ENCODE assay signal across 15 mouse cellular contexts in the genomic region with DNA sequence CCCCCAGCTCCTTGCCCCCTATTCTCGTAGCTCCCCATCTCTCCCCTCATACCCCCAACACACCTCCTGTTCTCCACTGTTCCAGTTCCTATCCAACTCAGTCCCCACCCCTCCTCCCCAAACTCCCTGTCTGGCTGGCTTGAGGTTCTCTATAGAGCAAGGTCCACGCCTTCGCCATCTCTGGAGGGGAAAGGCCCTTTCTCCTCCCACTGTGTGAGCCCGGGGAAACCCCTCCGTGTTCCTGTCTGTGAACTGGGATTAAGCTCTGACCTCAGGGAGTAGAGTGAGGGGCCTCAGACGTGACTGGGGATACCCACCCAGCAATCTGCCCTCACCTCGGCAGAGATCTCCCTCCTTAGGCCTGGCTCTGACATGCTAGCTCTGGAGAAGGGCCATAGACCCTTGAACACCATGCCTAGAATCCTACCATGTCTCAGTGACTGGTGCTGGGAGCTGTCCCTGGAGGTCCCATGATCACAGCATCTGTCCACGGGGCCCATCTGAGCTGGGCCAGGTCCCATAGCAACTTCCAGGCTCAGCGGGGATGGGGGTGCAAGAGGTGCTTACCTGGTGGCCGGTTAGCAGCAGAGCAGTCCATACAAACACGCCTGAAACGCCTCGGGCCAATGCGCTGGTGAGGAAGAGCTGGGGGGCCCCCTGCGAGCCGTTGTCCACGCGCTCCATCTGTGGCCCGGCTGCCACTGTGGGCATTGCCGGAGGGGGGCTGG. TPM values are rescaled to one million over a fixed set of nuclear protein-coding genes. Genes with fewer than 3 reads are reported as not detected.
DNase-seq lines count a peak whose midpoint lies in the region; ATAC-seq and TF ChIP-seq lines count a peak whose summit lies in the region.
"Had no signal": no experiment of that assay in that cellular context is flagged by ENCODE, and none has a peak within 500 bp of the region (broad histone marks: within the 10 kb centered on the region; RNA-seq: fewer than 3 reads in every experiment).

No protein-coding gene starts in this region.

- 71% methylated on average over 20 of the region's 20 CpGs for WGBS in hindbrain, embryonic 10.5 days
- WGBS in hindbrain, embryonic 12.5 days: 72% methylated on average over 20 of the region's 20 CpGs
- WGBS in liver, embryonic 14.5 days (ENCODE audit: insufficient replicate concordance): 66% methylated on average over 20 of the region's 20 CpGs

- H3K9me3 ChIP-seq in hindbrain, embryonic 10.5 days: no peaks in the 10 kb centered on the region
- no peaks in the 10 kb centered on the region for H3K9me3 ChIP-seq in hindbrain, embryonic 12.5 days (replicated peaks)
- H3K9me3 ChIP-seq in liver, embryonic 14.5 days (ENCODE audit: control insufficient read depth, low read length): no peaks in the 10 kb centered on the region; the same call in 1 of the 2 replicates
- H3K9me3 ChIP-seq: embryonic facial prominence, embryonic 13.5 days; kidney, embryonic 15.5 days; neural tube, embryonic 12.5 days had no signal

- no peak for DNase-seq in hindbrain, embryonic 10.5 days (ENCODE audit: low spot score)
- no peak for DNase-seq in testis, postnatal 14 days (ENCODE audit: low spot score)
- DNase-seq in liver, embryonic 14.5 days (ENCODE audit: low read depth in 3 of 3, low spot score in 3 of 3): no peak
- DNase-seq in thymus, postnatal 25 days: no peak
- DNase-seq in frontal cortex, postnatal 25 days (ENCODE audit: low spot score in 2 of 2): no peak
- DNase-seq: cerebellum, adult 11 months; thymus, adult 18-20 months had no signal

- no peak overlapping the region for H3K4me3 ChIP-seq in hindbrain, embryonic 10.5 days
- no peak overlapping the region for H3K4me3 ChIP-seq in hindbrain, embryonic 12.5 days
- peak overlapping the region; percentile 51 for H3K4me3 ChIP-seq in testis, adult 2 months (ENCODE audit: control insufficient read depth, low read depth, low read length)
- H3K4me3 ChIP-seq in liver, embryonic 14.5 days (ENCODE audit: insufficient read depth in 1 of 2, low read depth in 2 of 2, low read length in 2 of 2): no peak overlapping the region
- H3K4me3 ChIP-seq: embryonic facial prominence, embryonic 13.5 days; forebrain, embryonic 13.5 days; neural tube, embryonic 12.5 days had no signal

- H3K4me1 ChIP-seq in hindbrain, embryonic 10.5 days (replicated peaks): peaks cover 13% of the 10 kb centered on the region
- H3K4me1 ChIP-seq in hindbrain, embryonic 12.5 days: no peaks in the 10 kb centered on the region
- peaks cover 5% of the 10 kb centered on the region for H3K4me1 ChIP-seq in testis, adult 2 months (ENCODE audit: control insufficient read depth, insufficient read depth, low read length)
- H3K4me1 ChIP-seq in liver, embryonic 14.5 days (replicated peaks; ENCODE audit: control insufficient read depth in 2 of 2, insufficient read depth in 2 of 2, low read length in 1 of 2): peaks cover 17 to 40% of the 10 kb centered on the region in 2 experiments
- H3K4me1 ChIP-seq: embryonic facial prominence, embryonic 13.5 days; forebrain, embryonic 13.5 days had no signal

- H3K9ac ChIP-seq in hindbrain, embryonic 12.5 days: no peak overlapping the region
- H3K9ac ChIP-seq in liver, embryonic 14.5 days (replicated peaks): no peak overlapping the region
- H3K9ac ChIP-seq: embryonic facial prominence, embryonic 13.5 days; forebrain, embryonic 13.5 days; hindbrain, embryonic 14.5 days; kidney, embryonic 15.5 days; neural tube, embryonic 12.5 days had no signal

- H3K36me3 ChIP-seq in hindbrain, embryonic 10.5 days: no peaks in the 10 kb centered on the region
- no peaks in the 10 kb centered on the region for H3K36me3 ChIP-seq in hindbrain, embryonic 12.5 days
- H3K36me3 ChIP-seq in testis, adult 2 months (ENCODE audit: control insufficient read depth, insufficient read depth, low read length): no peaks in the 10 kb centered on the region
- no peaks in the 10 kb centered on the region for H3K36me3 ChIP-seq in liver, embryonic 14.5 days (replicated peaks; ENCODE audit: control insufficient read depth, insufficient read depth, low read depth)
- H3K36me3 ChIP-seq: embryonic facial prominence, embryonic 13.5 days; kidney, embryonic 15.5 days; neural tube, embryonic 12.5 days had no signal

- no peak for TF ChIP-seq CTCF in testis, adult 2 months (IDR thresholded peaks at IDR 0.05; ENCODE audit: control insufficient read depth, insufficient read depth, insufficient replicate concordance, low read depth, low read length)
- TF ChIP-seq CTCF in liver, embryonic 14.5 days (IDR thresholded peaks at IDR 0.05; ENCODE audit: low read depth): no peak

- H3K27me3 ChIP-seq in hindbrain, embryonic 10.5 days (ENCODE audit: insufficient read depth, poor library complexity, severe bottlenecking): peaks cover 38% of the 10 kb centered on the region
- H3K27me3 ChIP-seq in hindbrain, embryonic 12.5 days: peaks cover 54% of the 10 kb centered on the region
- H3K27me3 ChIP-seq in testis, adult 2 months (ENCODE audit: control insufficient read depth, insufficient read depth, low read length): no peaks in the 10 kb centered on the region
- H3K27me3 ChIP-seq in liver, embryonic 14.5 days (ENCODE audit: control insufficient read depth, insufficient read depth, low read length): peaks cover 3% of the 10 kb centered on the region; the same call in 1 of the 2 replicates

- ATAC-seq in hindbrain, embryonic 12.5 days (ENCODE audit: low FRiP score): no peak
- no peak for ATAC-seq in liver, embryonic 14.5 days (ENCODE audit: insufficient read depth)
- ATAC-seq: forebrain, embryonic 13.5 days; midbrain, embryonic 16.5 days had no signal

- no peak for TF ChIP-seq POLR2A in testis, adult 2 months (IDR thresholded peaks at IDR 0.05; ENCODE audit: control insufficient read depth, low read depth, low read length)

- H3K4me2 ChIP-seq in hindbrain, embryonic 12.5 days (replicated peaks): no peak overlapping the region
- H3K4me2 ChIP-seq in liver, embryonic 14.5 days (ENCODE audit: low read depth): 0 out of 2 replicates have a peak overlapping the region, but pooled peaks have one; percentile 8
- H3K4me2 ChIP-seq: forebrain, embryonic 13.5 days; hindbrain, embryonic 14.5 days; neural tube, embryonic 12.5 days had no signal

- TF ChIP-seq EP300 in liver, embryonic 14.5 days (IDR thresholded peaks at IDR 0.05; ENCODE audit: low read depth): no peak

- 0 out of 2 replicates have a peak overlapping the region, but pooled peaks have one; percentile 46 for H3K27ac ChIP-seq in hindbrain, embryonic 10.5 days
- no peak overlapping the region for H3K27ac ChIP-seq in hindbrain, embryonic 12.5 days
- H3K27ac ChIP-seq in testis, adult 2 months (ENCODE audit: control insufficient read depth, insufficient read depth, low read depth, low read length): peak overlapping the region; percentile 56
- H3K27ac ChIP-seq in liver, embryonic 14.5 days: no peak overlapping the region
- H3K27ac ChIP-seq: embryonic facial prominence, embryonic 13.5 days; forebrain, embryonic 13.5 days; hindbrain, embryonic 14.5 days; kidney, embryonic 15.5 days; neural tube, embryonic 12.5 days had no signal

RNA-seq across cellular contexts. Expression of a gene that starts 7.2 kb away (rescaled TPM):
- polyA plus RNA-seq in hindbrain, embryonic 10.5 days (2016; fragmentation: Nextera tagmentation; extraction: Ambion mirVana): 1.5 and 1.8 TPM in 2 replicates
- polyA plus RNA-seq in hindbrain, embryonic 12.5 days (2016; fragmentation: Nextera tagmentation; extraction: Ambion mirVana): 0.43 and 1.4 TPM in 2 replicates
- 138 and 204 TPM in 2 replicates for polyA plus RNA-seq in testis, adult 2 months (2012; rRNA removed)
- 0.75 TPM in 2 replicates for polyA plus RNA-seq in liver, embryonic 14.5 days (2012; rRNA removed)
- polyA plus RNA-seq in liver, embryonic 14.5 days (2014; fragmentation: Nextera tagmentation; extraction: Ambion mirVana): 0.90 and 1.2 TPM in 2 replicates
- polyA plus RNA-seq: hindbrain, embryonic 14.5 days had no signal

RNA-seq across cellular contexts. Expression of a gene that starts 13.6 kb away (rescaled TPM):
- not detected in 2 replicates for polyA plus RNA-seq in hindbrain, embryonic 10.5 days (2016; fragmentation: Nextera tagmentation; extraction: Ambion mirVana)
- not detected in 2 replicates for polyA plus RNA-seq in hindbrain, embryonic 12.5 days (2016; fragmentation: Nextera tagmentation; extraction: Ambion mirVana)
- polyA plus RNA-seq in testis, adult 2 months (2012; rRNA removed): not detected in 2 replicates
- not detected in 2 replicates for polyA plus RNA-seq in liver, embryonic 14.5 days (2012; rRNA removed)
- polyA plus RNA-seq in liver, embryonic 14.5 days (2014; fragmentation: Nextera tagmentation; extraction: Ambion mirVana): not detected in 2 replicates
- polyA plus RNA-seq: forebrain, embryonic 13.5 days; kidney, embryonic 15.5 days; midbrain, embryonic 16.5 days; neural tube, embryonic 12.5 days had no signal

RNA-seq across cellular contexts. Expression of a gene that starts 14.1 kb away (rescaled TPM):
- polyA plus RNA-seq in hindbrain, embryonic 10.5 days (2016; fragmentation: Nextera tagmentation; extraction: Ambion mirVana): 97.5 and 97.7 TPM in 2 replicates
- 55.8 and 66.6 TPM in 2 replicates for polyA plus RNA-seq in hindbrain, embryonic 12.5 days (2016; fragmentation: Nextera tagmentation; extraction: Ambion mirVana)
- polyA plus RNA-seq in testis, adult 2 months (2012; rRNA removed): 9.9 and 11.0 TPM in 2 replicates
- polyA plus RNA-seq in liver, embryonic 14.5 days (2012; rRNA removed): 34.5 and 41.9 TPM in 2 replicates
- 46.5 and 56.0 TPM in 2 replicates for polyA plus RNA-seq in liver, embryonic 14.5 days (2014; fragmentation: Nextera tagmentation; extraction: Ambion mirVana)

RNA-seq across cellular contexts. Expression of a gene that starts 21.2 kb away (rescaled TPM):
- 9.9 and 10.1 TPM in 2 replicates for polyA plus RNA-seq in hindbrain, embryonic 10.5 days (2016; fragmentation: Nextera tagmentation; extraction: Ambion mirVana)
- polyA plus RNA-seq in hindbrain, embryonic 12.5 days (2016; fragmentation: Nextera tagmentation; extraction: Ambion mirVana): 11.4 and 12.0 TPM in 2 replicates
- 10.8 and 14.5 TPM in 2 replicates for polyA plus RNA-seq in testis, adult 2 months (2012; rRNA removed)
- 21.6 and 23.0 TPM in 2 replicates for polyA plus RNA-seq in liver, embryonic 14.5 days (2012; rRNA removed)
- 20.7 and 22.7 TPM in 2 replicates for polyA plus RNA-seq in liver, embryonic 14.5 days (2014; fragmentation: Nextera tagmentation; extraction: Ambion mirVana)

RNA-seq across cellular contexts. Expression of a gene that starts 37.1 kb away (rescaled TPM):
- polyA plus RNA-seq in hindbrain, embryonic 10.5 days (2016; fragmentation: Nextera tagmentation; extraction: Ambion mirVana): 34.8 and 39.0 TPM in 2 replicates
- 32.8 and 37.7 TPM in 2 replicates for polyA plus RNA-seq in hindbrain, embryonic 12.5 days (2016; fragmentation: Nextera tagmentation; extraction: Ambion mirVana)
- 33.9 and 36.4 TPM in 2 replicates for polyA plus RNA-seq in testis, adult 2 months (2012; rRNA removed)
- 12.1 and 14.5 TPM in 2 replicates for polyA plus RNA-seq in liver, embryonic 14.5 days (2012; rRNA removed)
- 13.5 and 17.5 TPM in 2 replicates for polyA plus RNA-seq in liver, embryonic 14.5 days (2014; fragmentation: Nextera tagmentation; extraction: Ambion mirVana)

Comparison
In these comparisons a context has a peak if more than half of its experiments do, and no peak if none do; other contexts are left out.
1. H3K27ac ChIP-seq: peak in hindbrain, embryonic 10.5 days (single experiment) and testis, adult 2 months (single experiment); none in hindbrain, embryonic 12.5 days (single experiment) and liver, embryonic 14.5 days (single experiment).
2. RNA of a gene that starts 7.2 kb away (polyA plus RNA-seq): 138 to 204 TPM in testis, adult 2 months; 1.5 to 1.8 TPM in hindbrain, embryonic 10.5 days, 0.43 to 1.4 TPM in hindbrain, embryonic 12.5 days and 0.75 to 1.2 TPM in liver, embryonic 14.5 days; every median in the first group is over 10 times any median in the second.